Mouse (Mus musculus) intestine, embryonic 14.5 days (tissue): ENCODE measurements around the gene Serac1. TPM values are rescaled to one million over a fixed set of nuclear protein-coding genes. Genes with fewer than 3 reads are reported as not detected.
"Not testable (repeated sequence)": the region's sequence is repeated elsewhere in the genome, so short reads cannot be mapped to it uniquely, and the experiment has no call there.

Experiments
- ATAC-seq: fragments of 200-750 bp; cut with Nextera tagmentation; replicated peaks from 2 replicates; pipeline ENCODE4 v1.8.0; 2017; ENCODE audit warnings: low read depth, moderate number of reproducible peaks, moderate TSS enrichment, moderate library complexity; ENCODE audit not compliant: low FRiP score, low TSS enrichment
- DNase-seq: peaks from one replicate; pipeline ENCODE4 v3.0.0-alpha.2; 2018; ENCODE audit warnings: low spot score
- H3K27ac ChIP-seq: fragments of 300-500 bp; sonication (generic); 2 replicates; pipeline ENCODE4 v1.5.1; 2014; ENCODE audit warnings: low read depth, mild to moderate bottlenecking, control low read depth
- H3K27me3 ChIP-seq: fragments of 300-500 bp; sonication (generic); replicated peaks from 2 replicates; pipeline ENCODE4 v1.6.1; 2014; ENCODE audit warnings: low read length, control low read depth; ENCODE audit not compliant: control insufficient read depth, insufficient read depth
- H3K36me3 ChIP-seq: fragments of 300-500 bp; sonication (generic); 2 replicates; pipeline ENCODE4 v1.6.1; 2014; ENCODE audit warnings: low read length, control low read depth; ENCODE audit not compliant: control insufficient read depth, insufficient read depth
- H3K4me1 ChIP-seq: fragments of 300-500 bp; sonication (generic); replicated peaks from 2 replicates; pipeline ENCODE4 v1.6.1; 2014; ENCODE audit warnings: low read length, control low read depth, mixed read lengths; ENCODE audit not compliant: control insufficient read depth, insufficient read depth
- H3K4me2 ChIP-seq: fragments of 300-500 bp; sonication (generic); 2 replicates; pipeline ENCODE4 v1.6.1; 2014; ENCODE audit warnings: low read length
- H3K4me3 ChIP-seq: fragments of 300-500 bp; sonication (generic); 2 replicates; pipeline ENCODE4 v1.5.1; 2014; ENCODE audit warnings: low read depth, low read length, control low read depth, mixed read lengths
- H3K9ac ChIP-seq: fragments of 300-500 bp; sonication (generic); 2 replicates; pipeline ENCODE4 v1.6.1; 2014; ENCODE audit warnings: mild to moderate bottlenecking, low read length
- H3K9me3 ChIP-seq: fragments of 300-500 bp; sonication (generic); 2 replicates; pipeline ENCODE4 v1.6.1; 2016; ENCODE audit warnings: low read length, control low read depth; ENCODE audit not compliant: control insufficient read depth
- whole genome bisulfite sequencing: fragments of 180-500 bp; shearing (Covaris S2); extraction: QIAGEN DNeasy Blood & Tissue Kit; methylation state at CpG from one replicate; pipeline ENCODE4 v1.1.7; 2014; 5-methylcytosine and 5-hydroxymethylcytosine counted together
- polyA plus RNA-seq: library from polyadenylated mRNA; unstranded; fragments of >200 nt; fragmentation: Nextera tagmentation; extraction: Ambion mirVana; gene quantifications from 2 replicates; pipeline ENCODE4 v1.2.1, GENCODE M21; 2014

Serac1 gene
- polyA plus RNA-seq, 1 experiment from 2014 or later = 5.4 TPM

DNA sequence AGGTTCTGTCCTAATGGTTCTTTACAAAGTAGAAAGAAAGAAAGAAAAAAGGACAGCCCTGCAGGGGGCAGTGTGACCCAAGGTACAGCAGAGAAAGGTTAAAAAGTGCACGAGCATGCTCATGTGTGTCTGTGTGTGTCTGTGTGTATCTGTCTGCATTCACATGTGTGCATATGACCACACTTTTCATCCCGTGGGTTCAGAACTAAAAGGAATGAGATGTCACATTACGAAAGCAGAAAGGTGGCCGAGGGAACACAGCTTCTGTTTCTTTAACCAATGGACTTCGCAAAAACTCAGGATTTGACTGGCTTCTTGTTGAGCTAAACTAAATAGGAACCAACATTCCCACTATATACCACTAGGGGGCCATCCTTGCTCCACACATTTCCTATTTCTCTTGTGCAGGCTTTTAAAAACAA, 24.6 kb downstream of the Serac1 start:
- Histone ChIP-seq H3K27me3 (no peaks in the 10 kb centered on the region), H3K27ac (no peak overlapping the region), H3K9ac (no peak overlapping the region), H3K4me1 (no peaks in the 10 kb centered on the region), H3K4me3 (no peak overlapping the region), H3K9me3 (no peaks in the 10 kb centered on the region), H3K36me3 (peaks cover 18% of the 10 kb centered on the region; the same call in 1 of the 2 replicates), H3K4me2 (no peak overlapping the region)
- WGBS = 23% methylated on average over 5 of the region's 5 CpGs
- ATAC-seq = no peak
- peak; percentile 85 for DNase-seq

- H3K9me3 ChIP-seq = no peaks in the 10 kb centered on the region
- no peak overlapping the region for H3K4me2 ChIP-seq
- no peaks in the 10 kb centered on the region for H3K27me3 ChIP-seq
- ATAC-seq (no peak), DNase-seq (no peak)
- H3K36me3 ChIP-seq = peaks cover 19% of the 10 kb centered on the region; the same call in 1 of the 2 replicates
- no peak overlapping the region for H3K27ac ChIP-seq
- H3K4me1 ChIP-seq = no peaks in the 10 kb centered on the region
- WGBS = 82% methylated on average over 4 of the region's 4 CpGs
- H3K4me3 ChIP-seq = no peak overlapping the region
- no peak overlapping the region for H3K9ac ChIP-seq
Measured at GRCm38 (mm10) chr17:6052801-6053200, 26.7 kb downstream of the Serac1 start.

DNA sequence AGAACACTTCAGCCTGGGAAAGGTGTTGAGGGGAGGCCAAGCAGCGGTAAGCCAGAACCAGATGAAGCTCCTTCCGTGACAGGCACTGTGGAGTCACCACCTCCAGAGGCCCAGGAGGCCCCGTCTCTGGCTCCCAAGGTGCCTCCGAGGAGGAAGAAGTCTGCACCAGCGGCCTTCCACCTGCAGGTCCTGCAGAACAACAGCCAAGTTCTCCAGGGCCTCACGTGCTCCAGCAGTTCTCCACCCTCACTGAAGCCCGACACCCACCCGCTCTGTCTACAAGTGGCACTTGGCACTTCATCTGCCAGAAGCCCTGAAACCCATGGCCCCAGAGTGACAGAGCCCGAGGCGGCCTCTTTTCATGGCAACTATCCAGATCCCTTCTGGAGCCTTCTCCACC, 42.0 kb downstream of the Serac1 start:
- ATAC-seq (no peak), DNase-seq (no peak)
- Histone ChIP-seq H3K9ac (no peak overlapping the region), H3K27ac (no peak overlapping the region), H3K36me3 (peaks cover 59% of the 10 kb centered on the region), H3K27me3 (no peaks in the 10 kb centered on the region), H3K4me1 (no peaks in the 10 kb centered on the region), H3K4me2 (no peak overlapping the region), H3K9me3 (no peaks in the 10 kb centered on the region), H3K4me3 (no peak overlapping the region)
- WGBS = 86% methylated on average over 10 of the region's 10 CpGs

DNA sequence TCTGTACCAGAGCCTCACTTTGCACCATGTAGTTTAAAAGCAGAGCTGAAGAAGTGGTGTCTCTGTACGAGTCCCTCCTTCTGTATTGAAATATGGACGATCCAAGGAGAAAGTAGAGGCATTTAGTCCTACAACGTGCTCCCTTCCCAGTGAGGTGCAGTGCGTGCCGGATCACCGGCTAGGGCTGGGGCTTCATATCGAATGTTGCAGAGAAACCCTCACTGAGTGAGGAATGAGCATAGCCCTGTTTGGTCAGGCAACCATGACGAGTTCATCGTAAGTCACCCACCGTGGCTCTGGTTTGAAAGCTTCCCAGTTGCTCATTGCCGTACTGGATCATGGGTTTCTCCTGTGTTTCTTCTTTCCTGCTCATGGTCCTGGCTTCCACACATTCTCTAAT, 42.7 kb downstream of the Serac1 start:
- ATAC-seq (no peak), DNase-seq (no peak)
- Histone ChIP-seq H3K9ac (no peak overlapping the region), H3K27ac (no peak overlapping the region), H3K36me3 (peaks cover 53% of the 10 kb centered on the region), H3K4me3 (no peak overlapping the region), H3K27me3 (no peaks in the 10 kb centered on the region), H3K4me1 (no peaks in the 10 kb centered on the region), H3K9me3 (no peaks in the 10 kb centered on the region), H3K4me2 (no peak overlapping the region)
- WGBS = 90% methylated on average over 11 of the region's 11 CpGs

GRCm38 (mm10) chr17:6036458-6036857, 43.1 kb downstream of the Serac1 start:
- H3K9me3 ChIP-seq = no peaks in the 10 kb centered on the region
- no peaks in the 10 kb centered on the region for H3K27me3 ChIP-seq
- no peak overlapping the region for H3K4me2 ChIP-seq
- H3K9ac ChIP-seq = no peak overlapping the region
- peaks cover 52% of the 10 kb centered on the region for H3K36me3 ChIP-seq
- WGBS = 71% methylated on average over 8 of the region's 8 CpGs
- no peak for DNase-seq
- peak overlapping the region; percentile 44; the same call in 1 of the 2 replicates for H3K27ac ChIP-seq
- no peaks in the 10 kb centered on the region for H3K4me1 ChIP-seq
- peak; percentile 61 for ATAC-seq
- no peak overlapping the region for H3K4me3 ChIP-seq

DNA sequence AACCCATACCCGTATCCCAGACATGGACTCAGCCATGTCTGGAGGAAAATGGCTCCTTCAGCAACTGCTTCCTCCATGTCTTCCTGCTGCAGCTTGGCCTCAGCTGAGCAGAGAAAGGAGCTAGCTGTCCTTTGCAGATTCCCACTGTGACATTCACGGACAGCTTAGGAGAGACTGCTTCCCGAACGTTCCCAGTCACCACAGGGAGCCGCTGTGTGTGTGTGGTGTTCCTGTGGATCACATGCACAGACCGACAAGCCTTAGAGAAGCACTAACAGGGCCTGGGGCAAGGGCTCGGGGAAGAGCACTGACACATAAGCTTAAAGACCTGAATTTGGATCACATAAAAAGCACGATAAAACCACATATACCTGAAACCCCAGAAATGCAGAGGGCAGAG, 43.9 kb downstream of the Serac1 start:
- H3K4me3 ChIP-seq = no peak overlapping the region
- H3K27ac ChIP-seq = no peak overlapping the region
- H3K4me1 ChIP-seq = no peaks in the 10 kb centered on the region
- H3K27me3 ChIP-seq = no peaks in the 10 kb centered on the region
- H3K4me2 ChIP-seq = no peak overlapping the region
- DNase-seq (no peak), ATAC-seq (no peak)
- no peaks in the 10 kb centered on the region for H3K9me3 ChIP-seq
- peaks cover 47% of the 10 kb centered on the region for H3K36me3 ChIP-seq
- 65% methylated on average over 8 of the region's 8 CpGs for WGBS
- H3K9ac ChIP-seq = no peak overlapping the region

- Histone ChIP-seq H3K4me1 (no peaks in the 10 kb centered on the region), H3K27ac (no peak overlapping the region), H3K4me3 (no peak overlapping the region), H3K36me3 (peaks cover 72% of the 10 kb centered on the region), H3K9ac (no peak overlapping the region), H3K27me3 (no peaks in the 10 kb centered on the region), H3K4me2 (no peak overlapping the region), H3K9me3 (no peaks in the 10 kb centered on the region)
- no peak for DNase-seq
- 90% methylated on average over 7 of the region's 7 CpGs for WGBS
- ATAC-seq = no peak
Measured at GRCm38 (mm10) chr17:6025831-6026230, 53.7 kb downstream of the Serac1 start.

GRCm38 (mm10) chr17:6021374-6021789, 58.2 kb downstream of the Serac1 start:
- H3K27ac ChIP-seq, H3K27me3 ChIP-seq, ATAC-seq, H3K4me3 ChIP-seq, H3K9me3 ChIP-seq, DNase-seq, H3K4me1 ChIP-seq, H3K9ac ChIP-seq, H3K4me2 ChIP-seq: not testable (repeated sequence)
- WGBS = 63% methylated on average over 5 of the region's 5 CpGs
- peaks cover 44% of the 10 kb centered on the region for H3K36me3 ChIP-seq

GRCm38 (mm10) chr17:6020636-6021035, 58.9 kb downstream of the Serac1 start:
- WGBS = 65% methylated on average over 7 of the region's 7 CpGs

More at GRCm38 (mm10) chr17:6020636-6021035, 58.9 kb downstream of the Serac1 start:
- H3K27me3 ChIP-seq = no peaks in the 10 kb centered on the region
- no peak overlapping the region for H3K9ac ChIP-seq
- no peak overlapping the region for H3K4me2 ChIP-seq
- H3K36me3 ChIP-seq = peaks cover 37% of the 10 kb centered on the region
- no peak for DNase-seq
- H3K4me3 ChIP-seq = no peak overlapping the region
- no peak for ATAC-seq
- H3K4me1 ChIP-seq = peaks cover 8% of the 10 kb centered on the region; the same call in 1 of the 2 replicates
- no peak overlapping the region for H3K27ac ChIP-seq
- no peaks in the 10 kb centered on the region for H3K9me3 ChIP-seq
